Mouse (Mus musculus): ENCODE measurements around the gene Srl. TPM values are rescaled to one million over a fixed set of nuclear protein-coding genes. Genes with fewer than 3 reads are reported as not detected.

Srl gene
- total and polyA plus RNA-seq, 3 experiments: 44.6 to 88.8 (median 71.3) TPM

GRCm38 (mm10) chr16:4514383-4514782 lies 27.2 kb downstream of the Srl start:
- no peak for TF ChIP-seq TBP (conservative IDR thresholded peaks at IDR 0.05; ENCODE audit: low read depth, low read length)
- TF ChIP-seq CTCF (conservative IDR thresholded peaks at IDR 0.05 in 1 of 2, IDR thresholded peaks at IDR 0.05 in 1 of 2; ENCODE audit: low read depth in 2 of 2, low read length in 2 of 2): peak in 1 of 2 experiments; percentile 33; a peak in 2 of 4 replicates
- TF ChIP-seq HCFC1 (IDR thresholded peaks at IDR 0.05; ENCODE audit: low read depth, low read length): no peak
- no peak for TF ChIP-seq BHLHE40 (IDR thresholded peaks at IDR 0.05; ENCODE audit: low read depth, low read length)
- TF ChIP-seq JUND (conservative IDR thresholded peaks at IDR 0.05; ENCODE audit: low read depth, low read length): no peak
- TF ChIP-seq PAX5 (IDR thresholded peaks at IDR 0.05; ENCODE audit: low read length): no peak
- peak; percentile 18 for TF ChIP-seq SMC3 (IDR thresholded peaks at IDR 0.05; ENCODE audit: low read depth, low read length)
- TF ChIP-seq IRF4 (IDR thresholded peaks at IDR 0.05; ENCODE audit: low read depth, low read length): no peak
- TF ChIP-seq MAX (IDR thresholded peaks at IDR 0.05; ENCODE audit: low read length): no peak
- peak; percentile 16 for TF ChIP-seq RAD21 (IDR thresholded peaks at IDR 0.05; ENCODE audit: low read depth, low read length)
- TF ChIP-seq ZNF384 (IDR thresholded peaks at IDR 0.05; ENCODE audit: low read depth, low read length): 0 out of 2 replicates have a peak, but pooled peaks have one; percentile 14
- no peak for TF ChIP-seq ZC3H11A (IDR thresholded peaks at IDR 0.05; ENCODE audit: low read depth, low read length)
- no peak overlapping the region for H3K27ac ChIP-seq (ENCODE audit: insufficient read depth, low read depth)
- H3K36me3 ChIP-seq (replicated peaks in 1 of 2; ENCODE audit: control insufficient read depth in 1 of 2, insufficient read depth in 1 of 2, low read length in 1 of 2): peaks cover 0 to 28% of the 10 kb centered on the region in 2 experiments
- H3K79me2 ChIP-seq (replicated peaks; ENCODE audit: control insufficient read depth, extremely low read depth, insufficient read depth, poor library complexity, severe bottlenecking): no peaks in the 10 kb centered on the region
- no peak overlapping the region for H3K4me2 ChIP-seq (ENCODE audit: insufficient read depth, low read depth, poor library complexity, severe bottlenecking)
- dilution Hi-C loops (cut with MboI; ENCODE audit: extremely low pct_ligation_motif_present, extremely low pct_unique_long_range_greater_than_20kb, low sequenced_read_pairs) (no loop called here), in situ Hi-C loops (cut with MboI; ENCODE audit: low pct_ligation_motif_present, low pct_unique_long_range_greater_than_20kb, low sequenced_read_pairs) (no loop called here)
- no peaks in the 10 kb centered on the region for H3K9me3 ChIP-seq (replicated peaks; ENCODE audit: low read length)
- no peak overlapping the region for H3K9ac ChIP-seq (ENCODE audit: insufficient read depth, low read depth)
- no peak overlapping the region for H3K4me3 ChIP-seq (replicated peaks in 1 of 3; ENCODE audit: low read depth in 2 of 3, low read length in 2 of 3, poor library complexity in 1 of 3)
- DNase-seq (ENCODE audit: extremely low read depth): no peak
- no peaks in the 10 kb centered on the region for H3K27me3 ChIP-seq (replicated peaks)
- peaks cover 27 to 96% of the 10 kb centered on the region in 2 experiments for H3K4me1 ChIP-seq (ENCODE audit: control insufficient read depth in 1 of 2, insufficient read depth in 2 of 2)

DNA sequence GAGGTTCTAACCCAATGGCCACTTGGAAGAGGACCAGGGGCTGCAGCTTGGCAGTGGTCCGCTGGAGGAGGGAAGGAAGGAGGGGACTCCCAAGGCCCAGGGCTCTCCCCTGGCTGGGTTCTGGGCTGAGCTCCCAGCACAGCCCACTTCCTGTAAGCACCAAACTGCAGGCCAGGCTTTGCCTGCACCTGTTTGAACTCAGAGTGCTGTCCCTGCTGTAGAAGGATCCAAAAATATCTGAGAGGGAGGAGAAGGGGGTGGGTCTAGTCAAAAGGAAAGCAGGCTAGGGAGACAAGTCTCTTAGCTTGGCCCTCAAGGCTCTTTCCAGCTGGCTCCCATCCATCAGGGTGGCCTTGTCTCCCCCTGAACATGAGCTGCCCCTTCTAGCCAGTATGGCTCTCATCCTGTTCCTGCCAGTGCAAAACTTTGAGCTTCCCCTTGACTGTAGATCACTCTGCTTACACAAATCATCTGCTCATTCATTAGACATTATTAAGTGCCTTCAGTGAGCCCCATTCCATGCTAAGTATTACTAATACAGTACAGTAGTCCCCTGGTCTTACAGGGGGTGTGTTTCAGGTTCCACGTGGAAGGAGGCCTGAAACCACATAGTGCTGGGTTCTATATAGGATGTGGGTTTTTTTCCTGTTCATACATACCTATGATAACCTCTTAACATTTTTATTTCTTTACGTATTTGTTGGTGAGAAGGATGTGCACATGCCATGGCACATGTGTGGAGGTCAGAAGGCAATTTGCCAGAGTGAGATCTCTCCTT lies 28.8 kb downstream of the Srl start:
- dilution Hi-C loops (cut with MboI; ENCODE audit: extremely low pct_ligation_motif_present, extremely low pct_unique_long_range_greater_than_20kb, low sequenced_read_pairs): no loop called here
- H3K27me3 ChIP-seq (replicated peaks): no peaks in the 10 kb centered on the region
- H3K4me2 ChIP-seq (ENCODE audit: insufficient read depth, low read depth, poor library complexity, severe bottlenecking): peak overlapping the region; percentile 23
- no peaks in the 10 kb centered on the region for H3K79me2 ChIP-seq (replicated peaks; ENCODE audit: control insufficient read depth, extremely low read depth, insufficient read depth, poor library complexity, severe bottlenecking)
- no peaks in the 10 kb centered on the region for H3K9me3 ChIP-seq (replicated peaks; ENCODE audit: low read length)
- peak overlapping the region; percentile 51 for H3K27ac ChIP-seq (ENCODE audit: insufficient read depth, low read depth)
- in situ Hi-C loops (cut with MboI; ENCODE audit: low pct_ligation_motif_present, low pct_unique_long_range_greater_than_20kb, low sequenced_read_pairs): no loop called here
- peak; percentile 89 for DNase-seq (ENCODE audit: extremely low read depth)
- peaks cover 21 to 96% of the 10 kb centered on the region in 2 experiments for H3K4me1 ChIP-seq (ENCODE audit: control insufficient read depth in 1 of 2, insufficient read depth in 2 of 2)
- peak overlapping the region; percentile 10; the same call in 1 of the 2 replicates for H3K9ac ChIP-seq (ENCODE audit: insufficient read depth, low read depth)
- no peak overlapping the region for H3K4me3 ChIP-seq (replicated peaks in 1 of 3; ENCODE audit: low read depth in 2 of 3, low read length in 2 of 3, poor library complexity in 1 of 3)
- H3K36me3 ChIP-seq (replicated peaks in 1 of 2; ENCODE audit: control insufficient read depth in 1 of 2, insufficient read depth in 1 of 2, low read length in 1 of 2): peaks cover 0 to 32% of the 10 kb centered on the region in 2 experiments
- TF ChIP-seq ZKSCAN1 (IDR thresholded peaks at IDR 0.05; ENCODE audit: borderline replicate concordance, low read depth, low read length) (no peak), JUND (conservative IDR thresholded peaks at IDR 0.05; ENCODE audit: low read depth, low read length) (no peak), ELF1 (IDR thresholded peaks at IDR 0.05; ENCODE audit: low read depth, low read length) (peak; percentile 83), RAD21 (IDR thresholded peaks at IDR 0.05; ENCODE audit: low read depth, low read length) (no peak), E2F4 (IDR thresholded peaks at IDR 0.05; ENCODE audit: insufficient replicate concordance, low read depth, low read length) (no peak), USF1 (IDR thresholded peaks at IDR 0.05; ENCODE audit: low read depth, low read length) (no peak), MEF2A (IDR thresholded peaks at IDR 0.05; ENCODE audit: borderline replicate concordance, low read depth, low read length) (peak; percentile 97), IRF4 (IDR thresholded peaks at IDR 0.05; ENCODE audit: low read depth, low read length) (0 out of 2 replicates have a peak, but pooled peaks have one; percentile 6), MAX (IDR thresholded peaks at IDR 0.05; ENCODE audit: low read length) (peak; percentile 72), CTCF (conservative IDR thresholded peaks at IDR 0.05 in 1 of 2, IDR thresholded peaks at IDR 0.05 in 1 of 2; ENCODE audit: low read depth in 2 of 2, low read length in 2 of 2) (no peak), ZNF384 (IDR thresholded peaks at IDR 0.05; ENCODE audit: low read depth, low read length) (no peak), SMC3 (IDR thresholded peaks at IDR 0.05; ENCODE audit: low read depth, low read length) (peak; percentile 9; the same call in 1 of the 2 replicates), SIN3A (IDR thresholded peaks at IDR 0.05; ENCODE audit: low read length) (no peak), CHD2 (IDR thresholded peaks at IDR 0.05; ENCODE audit: low read length) (no peak), TCF12 (IDR thresholded peaks at IDR 0.05; ENCODE audit: low read depth, low read length) (peak; percentile 88), BHLHE40 (IDR thresholded peaks at IDR 0.05; ENCODE audit: low read depth, low read length) (no peak), POLR2A (IDR thresholded peaks at IDR 0.05; ENCODE audit: low read depth, low read length) (peak; percentile 50), CHD1 (IDR thresholded peaks at IDR 0.05; ENCODE audit: low read depth, low read length) (0 out of 2 replicates have a peak, but pooled peaks have one; percentile 22), TBP (conservative IDR thresholded peaks at IDR 0.05; ENCODE audit: low read depth, low read length) (peak; percentile 60; the same call in 1 of the 2 replicates), ZMIZ1 (IDR thresholded peaks at IDR 0.05; ENCODE audit: low read depth, low read length) (no peak), EP300 (IDR thresholded peaks at IDR 0.05; ENCODE audit: low read length) (peak; percentile 79), NRF1 (IDR thresholded peaks at IDR 0.05; ENCODE audit: low read depth, low read length) (0 out of 2 replicates have a peak, but pooled peaks have one; percentile 5), PAX5 (IDR thresholded peaks at IDR 0.05; ENCODE audit: low read length) (no peak), MYC (IDR thresholded peaks at IDR 0.05; ENCODE audit: low read depth, low read length) (no peak), POLR2AphosphoS2 (IDR thresholded peaks at IDR 0.05; ENCODE audit: low read depth, low read length) (no peak), KAT2A (IDR thresholded peaks at IDR 0.05; ENCODE audit: insufficient replicate concordance, low read length) (no peak), ETS1 (conservative IDR thresholded peaks at IDR 0.05; ENCODE audit: low read depth, low read length) (peak; percentile 75)
